Mouse (Mus musculus) lung, postnatal 0 days (tissue): ENCODE data around the gene Ak8. TPM values are rescaled to one million over a fixed set of nuclear protein-coding genes. Genes with fewer than 3 reads are reported as not detected.

ENCODE experiments used
- ATAC-seq: fragments of 200-750 bp; cut with Nextera tagmentation; 2 replicates; pipeline ENCODE4 v1.8.0; 2017; ENCODE audit warnings: moderate library complexity
- DNase-seq: peaks from one replicate; pipeline ENCODE4 v3.0.0-alpha.2; 2016; ENCODE audit warnings: low spot score
- H3K27ac ChIP-seq: fragments of 300-500 bp; sonication (generic); 2 replicates; pipeline ENCODE4 v1.5.1; 2014; ENCODE audit warnings: antibody characterized with exemption, mild to moderate bottlenecking, low read length, mixed read lengths
- H3K27me3 ChIP-seq: fragments of 300-500 bp; sonication (generic); replicated peaks from 2 replicates; pipeline ENCODE4 v1.6.1; 2014; ENCODE audit warnings: low read length, mixed read lengths; ENCODE audit not compliant: insufficient read depth
- H3K36me3 ChIP-seq: fragments of 300-500 bp; sonication (generic); 2 replicates; pipeline ENCODE4 v1.6.1; 2014; ENCODE audit warnings: low read length, mixed read lengths; ENCODE audit not compliant: insufficient read depth
- H3K4me1 ChIP-seq: fragments of 300-500 bp; sonication (generic); 2 replicates; pipeline ENCODE4 v1.6.1; 2014; ENCODE audit warnings: antibody characterized with exemption, low read depth, low read length, mixed read lengths; ENCODE audit not compliant: insufficient read depth
- H3K4me2 ChIP-seq: fragments of 300-500 bp; sonication (generic); replicated peaks from 2 replicates; pipeline ENCODE4 v1.6.1; 2014; ENCODE audit warnings: low read depth, mild to moderate bottlenecking, low read length, moderate library complexity, mixed read lengths
- H3K4me3 ChIP-seq: fragments of 300-500 bp; sonication (generic); 2 replicates; pipeline ENCODE4 v1.5.1; 2014; ENCODE audit warnings: low read depth, low read length
- H3K9ac ChIP-seq: fragments of 300-500 bp; sonication (generic); replicated peaks from 2 replicates; pipeline ENCODE4 v1.6.1; 2014; ENCODE audit warnings: low read depth, mild to moderate bottlenecking
- H3K9me3 ChIP-seq: fragments of 300-500 bp; sonication (generic); 2 replicates; pipeline ENCODE4 v1.6.1; 2016; ENCODE audit warnings: low read length, mixed read lengths
- CTCF ChIP-seq: IDR thresholded peaks from 2 replicates; pipeline ENCODE4 v1.5.1; 2016; ENCODE audit warnings: antibody characterized with exemption, mild to moderate bottlenecking
- EP300 ChIP-seq: IDR thresholded peaks from 2 replicates; pipeline ENCODE4 v1.6.1; 2016; ENCODE audit warnings: antibody characterized with exemption, mild to moderate bottlenecking, control low read depth
- WGBS: fragments of 180-500 bp; shearing (Covaris S2); extraction: QIAGEN DNeasy Blood & Tissue Kit; methylation state at CpG from one replicate; pipeline ENCODE4 v1.1.7; 2014; 5-methylcytosine and 5-hydroxymethylcytosine counted together
- polyA plus RNA-seq: library from polyadenylated mRNA; unstranded; fragments of >200 nt; fragmentation: Nextera tagmentation; extraction: Ambion mirVana; gene quantifications from 2 replicates; pipeline ENCODE4 v1.2.1, GENCODE M21; 2015

Ak8 gene
- polyA plus RNA-seq, 1 experiment from 2014 or later = 8.7 TPM

GRCm38 (mm10) chr2:28759441-28759840 lies 59.5 kb downstream of the Ak8 start:
- Histone ChIP-seq H3K27ac (no peak overlapping the region), H3K4me3 (no peak overlapping the region), H3K4me1 (no peaks in the 10 kb centered on the region), H3K9ac (no peak overlapping the region), H3K9me3 (no peaks in the 10 kb centered on the region), H3K4me2 (no peak overlapping the region), H3K36me3 (no peaks in the 10 kb centered on the region), H3K27me3 (no peaks in the 10 kb centered on the region)
- DNase-seq = no peak
- 53% methylated on average over 4 of the region's 4 CpGs for WGBS
- TF ChIP-seq CTCF = no peak
- TF ChIP-seq EP300 = no peak
- no peak for ATAC-seq

- TF ChIP-seq CTCF (no peak), EP300 (no peak)
- ATAC-seq (no peak), DNase-seq (no peak)
- no peaks in the 10 kb centered on the region for H3K4me1 ChIP-seq
- no peak overlapping the region for H3K9ac ChIP-seq
- H3K27me3 ChIP-seq = no peaks in the 10 kb centered on the region
- 70% methylated on average over 4 of the region's 4 CpGs for WGBS
- H3K4me2 ChIP-seq = no peak overlapping the region
- H3K27ac ChIP-seq = no peak overlapping the region
- no peaks in the 10 kb centered on the region for H3K9me3 ChIP-seq
- no peak overlapping the region for H3K4me3 ChIP-seq
- no peaks in the 10 kb centered on the region for H3K36me3 ChIP-seq
These were observed 66.6 kb downstream of the Ak8 start for GRCm38 (mm10) chr2:28766590-28766989.

DNA sequence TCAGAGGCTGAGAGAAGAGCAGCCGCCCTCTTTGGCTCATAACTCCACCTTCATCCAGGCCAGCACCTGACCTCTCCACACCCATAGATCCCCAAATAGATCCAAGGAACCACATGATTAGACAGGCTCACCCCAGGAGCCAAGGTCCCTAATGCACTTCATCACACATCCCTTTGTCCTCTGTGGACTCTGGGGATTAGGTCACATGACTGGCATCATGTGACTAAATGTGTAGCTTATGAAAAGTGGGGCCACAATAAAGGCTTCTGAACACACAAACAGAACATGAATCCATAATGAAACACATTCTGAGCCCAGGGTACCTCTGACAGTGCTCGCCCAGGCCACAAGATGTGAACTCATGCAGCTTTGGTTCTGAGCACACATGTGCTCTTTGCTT lies 67.1 kb downstream of the Ak8 start:
- Histone ChIP-seq H3K27ac (no peak overlapping the region), H3K36me3 (no peaks in the 10 kb centered on the region), H3K4me3 (no peak overlapping the region), H3K4me2 (no peak overlapping the region), H3K9me3 (no peaks in the 10 kb centered on the region), H3K27me3 (no peaks in the 10 kb centered on the region), H3K9ac (no peak overlapping the region), H3K4me1 (no peaks in the 10 kb centered on the region)
- no peak for TF ChIP-seq EP300
- TF ChIP-seq CTCF = no peak
- ATAC-seq (no peak), DNase-seq (no peak)
- WGBS = 86% methylated on average over 2 of the region's 2 CpGs

DNA sequence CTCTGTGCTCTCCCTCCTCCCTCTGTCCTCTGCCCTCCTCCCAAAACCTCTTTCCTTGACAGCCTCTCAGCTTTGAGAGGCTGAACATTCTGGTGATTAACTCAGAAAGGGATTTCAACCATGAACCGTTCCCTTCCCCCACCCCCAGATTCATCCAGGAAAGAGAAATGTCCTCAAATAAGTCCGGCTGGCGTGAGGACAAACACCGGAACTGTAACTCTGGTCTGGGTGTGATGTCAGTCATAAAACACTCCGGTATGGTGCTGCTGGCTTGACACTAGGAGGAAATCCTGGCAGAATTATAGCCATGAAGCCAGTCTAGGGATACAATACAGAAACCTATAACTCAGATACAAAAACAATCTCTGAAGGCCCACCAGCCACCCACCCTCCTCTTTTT lies 70.7 kb downstream of the Ak8 start:
- DNase-seq (peak; percentile 53), ATAC-seq (peak; percentile 44)
- no peaks in the 10 kb centered on the region for H3K27me3 ChIP-seq
- no peaks in the 10 kb centered on the region for H3K4me1 ChIP-seq
- no peak for TF ChIP-seq EP300
- TF ChIP-seq CTCF = no peak
- H3K9me3 ChIP-seq = no peaks in the 10 kb centered on the region
- H3K4me2 ChIP-seq = 0 out of 2 replicates have a peak overlapping the region, but pooled peaks have one; percentile 6
- no peak overlapping the region for H3K27ac ChIP-seq
- no peak overlapping the region for H3K4me3 ChIP-seq
- 9% methylated on average over 5 of the region's 5 CpGs for WGBS
- H3K36me3 ChIP-seq = no peaks in the 10 kb centered on the region
- H3K9ac ChIP-seq = no peak overlapping the region; the same call in 1 of the 2 replicates

DNA sequence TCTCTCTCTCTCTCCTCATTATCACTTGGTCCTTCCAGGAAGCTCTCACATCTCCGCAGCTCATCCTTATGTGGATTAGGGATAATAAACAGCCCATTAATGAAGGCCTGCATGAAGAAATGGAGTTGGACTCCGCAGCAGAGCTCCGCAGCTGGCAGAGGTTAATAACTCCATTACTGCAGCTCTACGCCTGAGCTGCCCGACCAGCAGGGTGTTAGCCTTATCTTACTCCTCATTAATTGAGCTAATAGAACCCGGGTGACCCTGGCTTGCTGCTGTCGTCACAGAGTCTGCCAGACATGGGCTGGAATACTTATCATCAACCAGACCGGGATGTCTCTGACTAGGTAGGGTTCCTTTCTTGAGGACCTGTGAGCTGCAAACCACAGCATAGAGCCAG lies 74.1 kb downstream of the Ak8 start:
- Histone ChIP-seq H3K4me3 (no peak overlapping the region), H3K27ac (no peak overlapping the region), H3K9ac (no peak overlapping the region), H3K27me3 (no peaks in the 10 kb centered on the region), H3K4me1 (no peaks in the 10 kb centered on the region), H3K36me3 (no peaks in the 10 kb centered on the region), H3K9me3 (no peaks in the 10 kb centered on the region), H3K4me2 (no peak overlapping the region)
- no peak for TF ChIP-seq CTCF
- TF ChIP-seq EP300 = no peak
- no peak for ATAC-seq
- DNase-seq = no peak
- 38% methylated on average over 8 of the region's 8 CpGs for WGBS

DNA sequence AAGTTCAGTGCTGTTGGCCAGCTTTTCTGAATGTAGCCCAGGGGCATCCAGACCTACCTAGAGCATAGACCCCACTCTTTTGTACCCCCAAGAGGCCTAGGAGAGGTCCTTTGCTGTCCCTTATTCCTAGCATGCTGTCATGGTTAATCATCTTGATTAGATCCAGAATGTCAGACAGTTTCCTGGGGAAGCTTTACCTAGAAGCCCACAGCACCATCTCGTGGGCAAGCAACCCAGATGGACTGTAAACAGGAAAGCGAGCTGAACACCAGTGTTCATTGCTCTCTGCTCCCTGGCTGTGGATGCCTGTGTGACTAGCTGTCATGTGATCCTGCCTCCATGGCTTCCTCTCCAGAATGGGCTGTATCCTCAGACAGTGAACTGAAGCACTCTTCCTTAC lies 76.8 kb downstream of the Ak8 start:
- TF ChIP-seq CTCF (peak; percentile 44), EP300 (no peak)
- no peaks in the 10 kb centered on the region for H3K36me3 ChIP-seq
- H3K4me3 ChIP-seq = no peak overlapping the region
- H3K27ac ChIP-seq = no peak overlapping the region
- H3K9me3 ChIP-seq = no peaks in the 10 kb centered on the region
- WGBS = 46% methylated on average over 2 of the region's 2 CpGs
- no peaks in the 10 kb centered on the region for H3K4me1 ChIP-seq
- DNase-seq (no peak), ATAC-seq (no peak)
- no peak overlapping the region for H3K9ac ChIP-seq
- no peak overlapping the region for H3K4me2 ChIP-seq
- no peaks in the 10 kb centered on the region for H3K27me3 ChIP-seq
